Mouse (Mus musculus) embryonic facial prominence, embryonic 14.5 days (tissue): ENCODE data around the gene Tor1aip1. TPM values are rescaled to one million over a fixed set of nuclear protein-coding genes. Genes with fewer than 3 reads are reported as not detected.
A peak's percentile ranks its signal among the peaks of the same experiment; 100 is the strongest.

ENCODE experiments used
- ATAC-seq: fragments of 200-750 bp; cut with Nextera tagmentation; 2 replicates; pipeline ENCODE4 v1.8.0; 2017; ENCODE audit warnings: low read depth, moderate number of reproducible peaks, moderate TSS enrichment
- DNase-seq: peaks from one replicate; pipeline ENCODE4 v3.0.0-alpha.2; 2015; ENCODE audit warnings: low spot score
- H3K27ac ChIP-seq: fragments of 300-500 bp; sonication (generic); replicated peaks from 2 replicates; pipeline ENCODE4 v1.5.1; 2014; ENCODE audit warnings: low read depth, mild to moderate bottlenecking, low read length, moderate library complexity
- H3K27me3 ChIP-seq: fragments of 300-500 bp; sonication (generic); replicated peaks from 2 replicates; pipeline ENCODE4 v1.6.1; 2014; ENCODE audit warnings: low read length; ENCODE audit not compliant: control insufficient read depth, insufficient read depth
- H3K36me3 ChIP-seq: fragments of 300-500 bp; sonication (generic); 2 replicates; pipeline ENCODE4 v1.6.1; 2014; ENCODE audit warnings: low read length, mixed read lengths; ENCODE audit not compliant: control insufficient read depth, insufficient read depth
- H3K4me1 ChIP-seq: fragments of 300-500 bp; sonication (generic); 2 replicates; pipeline ENCODE4 v1.6.1; 2014; ENCODE audit warnings: antibody characterized with exemption, low read length; ENCODE audit not compliant: control insufficient read depth, insufficient read depth
- H3K4me2 ChIP-seq: fragments of 300-500 bp; sonication (generic); 2 replicates; pipeline ENCODE4 v1.6.1; 2014; ENCODE audit warnings: low read depth, mild to moderate bottlenecking, low read length, moderate library complexity, mixed read lengths
- H3K4me3 ChIP-seq: fragments of 300-500 bp; sonication (generic); 2 replicates; pipeline ENCODE4 v1.5.1; 2014; ENCODE audit warnings: low read depth, mild to moderate bottlenecking, low read length
- H3K9ac ChIP-seq: fragments of 300-500 bp; sonication (generic); 2 replicates; pipeline ENCODE4 v1.6.1; 2014; ENCODE audit warnings: low read depth, mild to moderate bottlenecking, low read length, moderate library complexity, mixed read lengths
- H3K9me3 ChIP-seq: fragments of 300-500 bp; sonication (generic); 2 replicates; pipeline ENCODE4 v1.6.1; 2016; ENCODE audit warnings: low read length; ENCODE audit not compliant: control insufficient read depth
- WGBS: fragments of 180-500 bp; shearing (Covaris S2); extraction: QIAGEN DNeasy Blood & Tissue Kit; methylation state at CpG from one replicate; pipeline ENCODE4 v1.1.7; 2014; 5-methylcytosine and 5-hydroxymethylcytosine counted together
- polyA plus RNA-seq: library from polyadenylated mRNA; unstranded; fragments of >200 nt; fragmentation: Nextera tagmentation; extraction: Ambion mirVana; gene quantifications from 2 replicates; pipeline ENCODE4 v1.2.1, GENCODE M21; 2014

Tor1aip1 gene
- polyA plus RNA-seq, 1 experiment from 2014 or later, result 44.0 TPM

GRCm38 (mm10) chr1:156066133-156066532 lies 29.9 kb upstream of the Tor1aip1 start:
- Histone ChIP-seq H3K36me3 (peaks cover 51% of the 10 kb centered on the region), H3K27me3 (no peaks in the 10 kb centered on the region), H3K9ac (no peak overlapping the region), H3K27ac (no peak overlapping the region), H3K9me3 (no peaks in the 10 kb centered on the region), H3K4me3 (no peak overlapping the region), H3K4me2 (no peak overlapping the region), H3K4me1 (no peaks in the 10 kb centered on the region)
- no peak for DNase-seq
- 52% methylated on average over 3 of the region's 3 CpGs for WGBS
- ATAC-seq, result no peak

- Histone ChIP-seq H3K4me2 (no peak overlapping the region), H3K36me3 (peaks cover 72% of the 10 kb centered on the region), H3K27ac (no peak overlapping the region), H3K4me1 (no peaks in the 10 kb centered on the region), H3K9ac (no peak overlapping the region), H3K9me3 (no peaks in the 10 kb centered on the region), H3K27me3 (no peaks in the 10 kb centered on the region), H3K4me3 (no peak overlapping the region)
- whole genome bisulfite sequencing, result 92% methylated on average over 4 of the region's 4 CpGs
- ATAC-seq, result no peak
- DNase-seq, result no peak
Measured at GRCm38 (mm10) chr1:156062193-156062592, 25.9 kb upstream of the Tor1aip1 start.

GRCm38 (mm10) chr1:156058207-156058606 lies 21.9 kb upstream of the Tor1aip1 start:
- Histone ChIP-seq H3K4me1 (no peaks in the 10 kb centered on the region), H3K4me2 (no peak overlapping the region), H3K9ac (no peak overlapping the region), H3K27ac (no peak overlapping the region), H3K36me3 (peaks cover 73% of the 10 kb centered on the region), H3K27me3 (no peaks in the 10 kb centered on the region), H3K4me3 (no peak overlapping the region), H3K9me3 (no peaks in the 10 kb centered on the region)
- no peak for ATAC-seq
- WGBS, result 80% methylated on average over 2 of the region's 2 CpGs
- DNase-seq, result no peak

- DNase-seq (peak; percentile 90), ATAC-seq (peak; percentile 63; the same call in 1 of the 2 replicates)
- no peak overlapping the region for H3K4me2 ChIP-seq
- H3K36me3 ChIP-seq, result peaks cover 73% of the 10 kb centered on the region
- H3K9me3 ChIP-seq, result no peaks in the 10 kb centered on the region
- WGBS, result 72% methylated on average over 3 of the region's 3 CpGs
- no peak overlapping the region for H3K9ac ChIP-seq
- no peak overlapping the region; the same call in 1 of the 2 replicates for H3K27ac ChIP-seq
- H3K4me1 ChIP-seq, result peaks cover 9% of the 10 kb centered on the region
- no peaks in the 10 kb centered on the region for H3K27me3 ChIP-seq
- H3K4me3 ChIP-seq, result no peak overlapping the region
Measured at GRCm38 (mm10) chr1:156046688-156047087, 10.4 kb upstream of the Tor1aip1 start.

GRCm38 (mm10) chr1:156044211-156044611 lies 7.9 kb upstream of the Tor1aip1 start:
- ATAC-seq, result no peak
- no peak overlapping the region for H3K4me3 ChIP-seq

GRCm38 (mm10) chr1:156043027-156043426 lies 6.7 kb upstream of the Tor1aip1 start:
- Histone ChIP-seq H3K9me3 (no peaks in the 10 kb centered on the region), H3K27ac (no peak overlapping the region), H3K36me3 (peaks cover 39% of the 10 kb centered on the region), H3K4me2 (peak overlapping the region; percentile 29; the same call in 1 of the 2 replicates), H3K4me1 (peaks cover 9% of the 10 kb centered on the region), H3K27me3 (no peaks in the 10 kb centered on the region), H3K9ac (no peak overlapping the region), H3K4me3 (no peak overlapping the region)
- no peak for ATAC-seq
- 17% methylated on average over 4 of the region's 4 CpGs for WGBS
- peak; percentile 86 for DNase-seq

More at GRCm38 (mm10) chr1:156044211-156044611, 7.9 kb upstream of the Tor1aip1 start:
- 83% methylated on average over 5 of the region's 5 CpGs for WGBS
- Histone ChIP-seq H3K9ac (no peak overlapping the region), H3K4me2 (no peak overlapping the region), H3K27me3 (no peaks in the 10 kb centered on the region), H3K4me1 (peaks cover 9% of the 10 kb centered on the region), H3K36me3 (peaks cover 49% of the 10 kb centered on the region), H3K27ac (no peak overlapping the region), H3K9me3 (no peaks in the 10 kb centered on the region)
- DNase-seq, result no peak

GRCm38 (mm10) chr1:156042481-156042880 lies 6.2 kb upstream of the Tor1aip1 start:
- H3K27me3 ChIP-seq, result no peaks in the 10 kb centered on the region
- peak overlapping the region; percentile 59; the same call in 1 of the 2 replicates for H3K9ac ChIP-seq
- DNase-seq, result no peak
- 85% methylated on average over 5 of the region's 5 CpGs for WGBS
- H3K27ac ChIP-seq, result no peak overlapping the region; the same call in 1 of the 2 replicates
- H3K9me3 ChIP-seq, result no peaks in the 10 kb centered on the region
- ATAC-seq, result no peak
- H3K36me3 ChIP-seq, result peaks cover 33% of the 10 kb centered on the region
- H3K4me1 ChIP-seq, result peaks cover 10% of the 10 kb centered on the region
- H3K4me2 ChIP-seq, result peak overlapping the region; percentile 90
- peak overlapping the region; percentile 60 for H3K4me3 ChIP-seq

GRCm38 (mm10) chr1:156041451-156042241 lies 5.4 kb upstream of the Tor1aip1 start:
- no peaks in the 10 kb centered on the region for H3K27me3 ChIP-seq
- peak overlapping the region; percentile 60 for H3K4me3 ChIP-seq
- peaks cover 27% of the 10 kb centered on the region for H3K36me3 ChIP-seq
- no peak overlapping the region for H3K27ac ChIP-seq
- peak overlapping the region; percentile 59 for H3K9ac ChIP-seq
- ATAC-seq, result no peak
- no peak for DNase-seq
- H3K4me2 ChIP-seq, result peak overlapping the region; percentile 90
- H3K4me1 ChIP-seq, result peaks cover 16% of the 10 kb centered on the region
- 33% methylated on average over 7 of the region's 7 CpGs for WGBS
- H3K9me3 ChIP-seq, result no peaks in the 10 kb centered on the region
